Mouse (Mus musculus) cerebral cortex, adult 2 months (tissue): ENCODE measurements around the gene Macc1.

ENCODE experiments used
- WGBS: fragments of 180-500 bp; shearing (Covaris S2); methylation state at CpG from one replicate; pipeline ENCODE4 v1.1.7; 2018; 5-methylcytosine and 5-hydroxymethylcytosine counted together

The Macc1 gene

GRCm38 (mm10) chr12:119402796-119403195, 88.7 kb downstream of the Macc1 start:
- 62% methylated on average over 3 of the region's 3 CpGs for WGBS

DNA sequence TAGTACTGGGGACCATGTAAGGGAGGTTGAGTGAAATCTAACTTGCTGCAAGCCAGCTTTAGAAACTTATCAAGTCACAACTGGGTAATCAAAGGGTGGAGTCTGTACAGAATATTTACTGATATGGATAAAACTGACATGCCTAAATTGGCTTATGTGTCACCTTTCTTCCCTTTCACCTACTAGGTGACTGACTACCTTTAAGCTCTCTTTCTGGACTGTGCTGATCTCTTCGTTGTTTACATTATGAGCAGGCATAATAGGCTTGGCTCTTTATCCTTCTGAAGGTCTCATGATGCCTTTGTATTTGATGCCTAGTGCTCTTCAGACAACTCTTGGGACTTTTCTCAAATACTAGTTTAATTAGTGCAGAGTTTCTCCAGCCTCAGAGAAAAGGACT, 90.7 kb downstream of the Macc1 start:
- 80% methylated on average over 1 of the region's 1 CpGs for WGBS

GRCm38 (mm10) chr12:119410956-119411355, 96.9 kb downstream of the Macc1 start:
- WGBS, result 65% methylated on average over 2 of the region's 2 CpGs

DNA sequence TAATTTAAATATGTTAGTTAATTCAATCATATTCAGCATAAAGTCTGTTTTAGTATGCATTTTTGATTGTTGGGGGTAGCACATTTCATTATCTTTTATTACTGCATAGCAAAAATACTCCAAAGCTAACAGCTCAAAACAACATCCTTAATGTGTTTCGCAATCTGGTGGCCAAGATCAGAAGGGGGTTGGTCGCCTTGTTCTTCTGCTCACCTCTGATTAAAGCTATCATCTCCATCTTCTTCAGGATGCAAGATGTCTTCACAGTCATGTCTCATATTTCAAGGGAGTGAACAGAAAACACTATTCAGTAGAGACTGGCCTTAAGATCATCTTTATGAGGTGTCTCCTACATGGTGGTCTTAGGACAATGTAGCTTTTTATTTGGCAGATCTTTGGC, 97.9 kb downstream of the Macc1 start:
- WGBS, result 80% methylated on average over 2 of the region's 2 CpGs

DNA sequence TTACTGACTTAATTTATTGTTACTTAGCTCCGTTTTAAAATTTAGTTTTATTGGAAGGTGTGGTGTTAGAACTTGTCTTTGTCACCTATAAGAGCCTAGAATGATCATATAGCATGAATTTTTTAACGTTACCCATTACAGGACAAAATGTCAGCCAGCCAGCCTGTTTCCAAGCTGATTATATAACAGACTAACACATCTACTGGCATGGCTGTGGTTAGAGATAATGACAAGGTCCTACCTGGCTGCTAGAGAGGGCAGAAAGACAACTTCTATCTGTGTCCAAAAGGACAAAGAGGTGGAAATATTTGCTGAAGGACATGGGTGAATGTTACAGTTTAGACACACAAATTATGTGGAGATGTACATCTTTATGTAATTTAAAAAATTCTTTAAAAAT, 101.8 kb downstream of the Macc1 start:
- 80% methylated on average over 2 of the region's 2 CpGs for WGBS

DNA sequence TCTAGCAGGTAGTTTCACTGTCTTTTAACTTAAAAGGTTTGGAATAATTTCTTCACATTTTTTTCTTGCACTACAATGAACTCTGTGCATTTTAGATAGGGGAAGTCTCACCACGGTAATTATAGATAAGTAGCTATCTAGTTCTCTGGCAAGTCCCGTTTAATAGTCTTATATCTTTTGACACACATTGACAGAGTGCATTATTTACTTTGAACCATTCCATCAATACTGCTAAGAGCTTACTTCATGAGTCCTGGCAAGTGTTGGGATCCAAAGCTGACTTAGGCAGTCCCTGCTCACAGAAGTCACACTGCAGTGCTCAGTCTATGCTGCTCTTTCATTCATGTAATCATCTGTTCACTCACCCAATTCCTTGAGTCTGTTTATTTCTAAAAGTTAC, 111.7 kb downstream of the Macc1 start:
- 82% methylated on average over 2 of the region's 2 CpGs for WGBS

- WGBS, result 100% methylated on average over 2 of the region's 2 CpGs
Measured at GRCm38 (mm10) chr12:119426182-119426886, 112.3 kb downstream of the Macc1 start.

- WGBS, result 53% methylated on average over 1 of the region's 1 CpGs
Measured at GRCm38 (mm10) chr12:119426887-119427204, 112.8 kb downstream of the Macc1 start.

DNA sequence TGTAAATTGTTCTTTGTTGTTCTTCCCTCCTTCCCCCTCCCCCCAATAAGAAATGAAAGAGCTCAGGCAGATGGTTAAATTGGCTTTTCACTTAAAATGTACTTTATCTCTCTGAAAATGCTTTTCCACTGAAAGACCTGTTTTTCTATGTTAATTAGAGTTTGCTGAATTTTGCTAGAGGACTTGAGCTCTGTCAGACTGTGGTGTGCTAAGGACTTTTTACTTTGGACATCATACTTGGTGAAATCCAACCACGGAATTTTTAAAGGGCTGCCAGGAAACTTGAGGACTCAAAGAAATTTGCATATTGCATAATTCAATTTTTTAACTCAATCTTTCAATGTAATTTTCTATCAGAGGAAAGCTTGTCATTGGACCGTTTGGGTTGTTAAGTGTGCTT, 126.7 kb downstream of the Macc1 start:
- 38% methylated on average over 2 of the region's 2 CpGs for WGBS

GRCm38 (mm10) chr12:119450116-119450515, 136.0 kb downstream of the Macc1 start:
- 42% methylated on average over 2 of the region's 2 CpGs for WGBS

DNA sequence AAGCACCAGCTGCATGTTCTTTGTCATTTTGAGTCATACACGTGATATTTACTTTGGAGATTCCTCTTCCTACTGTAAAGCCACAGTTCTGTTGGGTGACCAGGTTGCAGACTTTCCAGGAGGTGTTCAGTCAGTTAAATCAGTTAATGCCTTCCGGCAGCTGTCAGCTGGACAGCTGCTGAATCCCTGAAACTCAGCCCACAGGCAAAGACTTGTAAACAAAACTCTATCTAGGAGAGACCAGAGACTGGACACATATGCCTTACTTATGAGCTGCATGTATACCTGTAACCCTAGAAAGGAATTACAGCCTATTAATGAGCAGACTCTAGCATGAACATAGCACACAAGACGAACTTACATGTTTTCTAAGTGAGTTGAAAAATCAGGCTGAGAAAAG, 137.2 kb downstream of the Macc1 start:
- WGBS, result 60% methylated on average over 3 of the region's 3 CpGs

DNA sequence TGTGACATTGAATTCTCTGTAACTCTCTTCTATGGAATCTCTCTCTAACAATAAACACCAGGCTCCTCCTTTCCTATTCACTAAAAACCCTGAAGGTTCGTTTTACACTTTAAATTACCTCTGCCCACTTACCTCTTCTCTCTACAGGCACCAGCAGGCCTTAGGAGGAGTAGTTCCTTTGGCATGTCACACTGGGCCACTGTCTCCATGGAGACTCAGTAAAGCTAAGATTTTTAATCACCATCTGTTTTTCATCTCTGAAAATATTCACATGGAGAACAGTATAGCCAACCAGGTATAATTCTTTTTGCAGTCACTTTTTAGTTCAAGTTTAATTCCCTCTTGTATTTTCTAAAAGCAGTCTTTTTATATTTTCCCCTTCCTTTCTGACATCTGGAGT, 140.0 kb downstream of the Macc1 start:
- 4% methylated on average over 1 of the region's 1 CpGs for WGBS

GRCm38 (mm10) chr12:119464040-119464939, 150.2 kb downstream of the Macc1 start:
- WGBS, result 26% methylated on average over 2 of the region's 2 CpGs

DNA sequence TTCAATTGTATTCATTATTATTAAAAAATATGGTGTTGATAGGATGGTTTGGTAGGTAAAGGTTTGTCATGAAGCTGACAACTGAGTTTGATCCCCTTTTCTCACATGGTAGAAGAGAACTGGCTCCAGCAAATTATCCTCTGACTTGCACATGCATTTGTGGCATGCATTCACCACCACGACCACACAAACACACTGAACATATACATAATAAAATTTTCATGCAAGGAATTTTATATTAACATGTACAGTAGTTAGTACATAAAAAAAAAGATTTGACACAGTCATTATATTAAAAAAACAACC, 150.8 kb downstream of the Macc1 start:
- WGBS, result 35% methylated on average over 1 of the region's 1 CpGs

GRCm38 (mm10) chr12:119467656-119468055, 153.6 kb downstream of the Macc1 start:
- WGBS, result 32% methylated on average over 1 of the region's 1 CpGs

- WGBS, result 79% methylated on average over 2 of the region's 2 CpGs
Measured at GRCm38 (mm10) chr12:119483296-119483695, 169.2 kb downstream of the Macc1 start.

DNA sequence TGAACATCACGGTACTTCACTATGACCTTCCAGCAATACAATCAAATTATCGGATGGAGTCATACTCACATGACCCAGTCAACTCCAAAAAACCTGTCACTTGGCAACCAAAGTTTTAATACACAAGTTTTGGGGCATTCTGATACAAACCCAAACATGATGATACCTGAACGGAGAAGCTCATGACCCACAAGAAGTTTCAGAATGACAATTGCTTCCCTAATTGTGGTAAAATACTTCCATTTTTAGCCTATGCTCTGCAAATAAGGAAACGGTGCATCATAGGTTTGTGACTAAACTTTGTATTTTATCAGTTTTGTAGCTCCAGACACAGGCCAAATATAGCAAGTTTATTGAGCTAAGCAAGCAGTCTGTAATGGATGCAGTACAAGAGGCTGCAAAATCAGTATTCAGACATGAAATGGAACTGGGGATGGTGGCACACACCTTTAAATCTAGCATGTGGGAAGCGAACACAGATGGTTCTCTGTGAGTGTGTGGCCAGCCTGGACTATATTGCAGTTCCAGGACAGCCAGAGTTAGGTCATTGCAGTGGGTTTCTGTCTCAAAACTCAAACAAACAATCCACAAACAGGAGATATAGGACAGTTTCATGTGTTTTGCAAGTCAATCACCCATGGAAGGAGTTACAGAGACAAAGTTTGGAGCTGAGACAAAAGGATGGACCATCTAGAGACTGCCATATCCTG, 170.0 kb downstream of the Macc1 start:
- 82% methylated on average over 5 of the region's 5 CpGs for WGBS
